Mouse (Mus musculus) liver, adult 2 months (tissue): ENCODE measurements around the gene Sec31a.

Experiments
- CTCF ChIP-seq: fragments of 200-500 bp; IDR thresholded peaks from 2 replicates; pipeline ENCODE4 v1.5.1; 2011; ENCODE audit warnings: low read depth, low read length, control low read depth
- POLR2A ChIP-seq: fragments of 200-500 bp; IDR thresholded peaks from 2 replicates; pipeline ENCODE4 v1.6.1; 2011; ENCODE audit warnings: low read length, control low read depth; ENCODE audit not compliant: insufficient read depth; ENCODE audit errors: extremely low read depth

GRCm38 (mm10) chr5:100350907-100351456 is 65.1 kb downstream of the Sec31a start:
- TF ChIP-seq POLR2A (no peak), CTCF (no peak)
